Mouse (Mus musculus) midbrain, embryonic 15.5 days (tissue): Measurements from ENCODE around the gene Aknad1. TPM values are rescaled to one million over a fixed set of nuclear protein-coding genes. Genes with fewer than 3 reads are reported as not detected.

Experiments
- ATAC-seq: fragments of 200-750 bp; cut with Nextera tagmentation; replicated peaks from 2 replicates; pipeline ENCODE4 v1.8.0; 2017; ENCODE audit warnings: moderate TSS enrichment
- H3K27ac ChIP-seq: fragments of 300-500 bp; sonication (generic); 2 replicates; pipeline ENCODE4 v1.5.1; 2015; ENCODE audit warnings: mild to moderate bottlenecking, inconsistent platforms
- H3K27me3 ChIP-seq: fragments of 300-500 bp; sonication (generic); replicated peaks from 2 replicates; pipeline ENCODE4 v1.6.1; 2015; ENCODE audit warnings: inconsistent platforms
- H3K36me3 ChIP-seq: fragments of 300-500 bp; sonication (generic); replicated peaks from 2 replicates; pipeline ENCODE4 v1.6.1; 2015; ENCODE audit warnings: inconsistent platforms
- H3K4me1 ChIP-seq: fragments of 300-500 bp; sonication (generic); 2 replicates; pipeline ENCODE4 v1.6.1; 2015; ENCODE audit warnings: inconsistent platforms
- H3K4me2 ChIP-seq: fragments of 300-500 bp; sonication (generic); 2 replicates; pipeline ENCODE4 v1.6.1; 2015; ENCODE audit warnings: inconsistent platforms, mild to moderate bottlenecking, moderate library complexity
- H3K4me3 ChIP-seq: fragments of 300-500 bp; sonication (generic); 2 replicates; pipeline ENCODE4 v1.5.1; 2015; ENCODE audit warnings: mild to moderate bottlenecking, inconsistent platforms
- H3K9ac ChIP-seq: fragments of 300-500 bp; sonication (generic); 2 replicates; pipeline ENCODE4 v1.6.1; 2015; ENCODE audit warnings: mild to moderate bottlenecking, inconsistent platforms
- H3K9me3 ChIP-seq: fragments of 300-500 bp; sonication (generic); 2 replicates; pipeline ENCODE4 v1.6.1; 2016; ENCODE audit warnings: inconsistent platforms
- WGBS: fragments of 180-500 bp; shearing (Covaris S2); methylation state at CpG from one replicate; pipeline ENCODE4 v1.1.7; 2015; ENCODE audit warnings: mixed read lengths; 5-methylcytosine and 5-hydroxymethylcytosine counted together
- polyA plus RNA-seq: library from polyadenylated mRNA; unstranded; fragments of >200 nt; fragmentation: Nextera tagmentation; extraction: Ambion mirVana; gene quantifications from 2 replicates; pipeline ENCODE4 v1.2.1, GENCODE M21; 2015

The Aknad1 gene
- polyA plus RNA-seq, 1 experiment from 2014 or later, result not detected

GRCm38 (mm10) chr3:108794780-108795179 is 55.3 kb downstream of the Aknad1 start:
- H3K4me3 ChIP-seq, result no peak overlapping the region
- no peaks in the 10 kb centered on the region for H3K36me3 ChIP-seq
- no peak for ATAC-seq
- 88% methylated on average over 9 of the region's 9 CpGs for WGBS
- no peak overlapping the region for H3K9ac ChIP-seq
- no peak overlapping the region for H3K4me2 ChIP-seq
- H3K9me3 ChIP-seq, result no peaks in the 10 kb centered on the region
- H3K27me3 ChIP-seq, result no peaks in the 10 kb centered on the region
- H3K27ac ChIP-seq, result no peak overlapping the region
- H3K4me1 ChIP-seq, result no peaks in the 10 kb centered on the region

- no peaks in the 10 kb centered on the region for H3K36me3 ChIP-seq
- no peaks in the 10 kb centered on the region for H3K9me3 ChIP-seq
- H3K4me3 ChIP-seq, result no peak overlapping the region
- no peak overlapping the region for H3K27ac ChIP-seq
- ATAC-seq, result no peak
- H3K9ac ChIP-seq, result no peak overlapping the region
- H3K4me1 ChIP-seq, result no peaks in the 10 kb centered on the region
- H3K4me2 ChIP-seq, result no peak overlapping the region
- whole genome bisulfite sequencing, result 90% methylated on average over 7 of the region's 7 CpGs
- H3K27me3 ChIP-seq, result no peaks in the 10 kb centered on the region
Measured at GRCm38 (mm10) chr3:108795554-108796299, 56.3 kb downstream of the Aknad1 start.

- Histone ChIP-seq H3K27me3 (no peaks in the 10 kb centered on the region), H3K4me2 (no peak overlapping the region), H3K4me3 (no peak overlapping the region), H3K4me1 (no peaks in the 10 kb centered on the region), H3K27ac (no peak overlapping the region), H3K9ac (no peak overlapping the region), H3K9me3 (no peaks in the 10 kb centered on the region), H3K36me3 (no peaks in the 10 kb centered on the region; the same call in 1 of the 2 replicates)
- ATAC-seq, result no peak
- WGBS, result 92% methylated on average over 4 of the region's 4 CpGs
Measured at GRCm38 (mm10) chr3:108796386-108796785, 56.9 kb downstream of the Aknad1 start.

GRCm38 (mm10) chr3:108797723-108798122 is 58.3 kb downstream of the Aknad1 start:
- Histone ChIP-seq H3K9ac (no peak overlapping the region), H3K4me3 (no peak overlapping the region), H3K9me3 (no peaks in the 10 kb centered on the region), H3K4me2 (no peak overlapping the region), H3K36me3 (peaks cover 5% of the 10 kb centered on the region; the same call in 1 of the 2 replicates), H3K27me3 (no peaks in the 10 kb centered on the region), H3K27ac (no peak overlapping the region), H3K4me1 (no peaks in the 10 kb centered on the region)
- ATAC-seq, result no peak
- WGBS, result 93% methylated on average over 6 of the region's 6 CpGs

- H3K27me3 ChIP-seq, result no peaks in the 10 kb centered on the region
- H3K4me2 ChIP-seq, result no peak overlapping the region
- H3K9me3 ChIP-seq, result no peaks in the 10 kb centered on the region
- no peak overlapping the region for H3K9ac ChIP-seq
- peaks cover 5% of the 10 kb centered on the region; the same call in 1 of the 2 replicates for H3K36me3 ChIP-seq
- H3K27ac ChIP-seq, result no peak overlapping the region
- no peak overlapping the region for H3K4me3 ChIP-seq
- no peaks in the 10 kb centered on the region for H3K4me1 ChIP-seq
- no peak for ATAC-seq
- WGBS, result 94% methylated on average over 2 of the region's 2 CpGs
Measured at GRCm38 (mm10) chr3:108798375-108798774, 58.9 kb downstream of the Aknad1 start.

GRCm38 (mm10) chr3:108805622-108806021 is 66.2 kb downstream of the Aknad1 start:
- WGBS, result 85% methylated on average over 5 of the region's 5 CpGs
- H3K4me2 ChIP-seq, result no peak overlapping the region
- ATAC-seq, result no peak

GRCm38 (mm10) chr3:108810747-108811263 is 71.3 kb downstream of the Aknad1 start:
- no peaks in the 10 kb centered on the region; the same call in 1 of the 2 replicates for H3K36me3 ChIP-seq
- ATAC-seq, result no peak
- WGBS, result 89% methylated on average over 4 of the region's 4 CpGs

More at GRCm38 (mm10) chr3:108805622-108806021, 66.2 kb downstream of the Aknad1 start:
- Histone ChIP-seq H3K4me1 (no peaks in the 10 kb centered on the region), H3K9ac (no peak overlapping the region), H3K36me3 (peaks cover 5% of the 10 kb centered on the region; the same call in 1 of the 2 replicates), H3K27ac (no peak overlapping the region), H3K9me3 (no peaks in the 10 kb centered on the region), H3K27me3 (no peaks in the 10 kb centered on the region), H3K4me3 (no peak overlapping the region)

GRCm38 (mm10) chr3:108815631-108816030 is 76.2 kb downstream of the Aknad1 start:
- Histone ChIP-seq H3K4me1 (no peaks in the 10 kb centered on the region), H3K9me3 (no peaks in the 10 kb centered on the region), H3K9ac (no peak overlapping the region), H3K36me3 (no peaks in the 10 kb centered on the region; the same call in 1 of the 2 replicates), H3K27me3 (no peaks in the 10 kb centered on the region), H3K4me2 (no peak overlapping the region), H3K27ac (no peak overlapping the region), H3K4me3 (no peak overlapping the region)
- no peak for ATAC-seq
- WGBS, result 76% methylated on average over 4 of the region's 4 CpGs

More at GRCm38 (mm10) chr3:108810747-108811263, 71.3 kb downstream of the Aknad1 start:
- no peak overlapping the region for H3K4me2 ChIP-seq
- H3K4me3 ChIP-seq, result no peak overlapping the region
- no peak overlapping the region for H3K27ac ChIP-seq
- H3K4me1 ChIP-seq, result no peaks in the 10 kb centered on the region
- no peaks in the 10 kb centered on the region for H3K27me3 ChIP-seq
- H3K9me3 ChIP-seq, result no peaks in the 10 kb centered on the region
- no peak overlapping the region for H3K9ac ChIP-seq

- H3K27me3 ChIP-seq, result no peaks in the 10 kb centered on the region
- H3K27ac ChIP-seq, result no peak overlapping the region
- H3K4me2 ChIP-seq, result no peak overlapping the region
- no peaks in the 10 kb centered on the region for H3K9me3 ChIP-seq
- ATAC-seq, result no peak
- H3K4me3 ChIP-seq, result no peak overlapping the region
- WGBS, result 89% methylated on average over 11 of the region's 11 CpGs
- 0 out of 2 replicates have a peak, but pooled peaks cover 3% of the 10 kb centered on the region for H3K36me3 ChIP-seq
- no peak overlapping the region for H3K9ac ChIP-seq
- H3K4me1 ChIP-seq, result no peaks in the 10 kb centered on the region
Measured at GRCm38 (mm10) chr3:108830493-108830892, 91.0 kb downstream of the Aknad1 start.

- no peaks in the 10 kb centered on the region for H3K27me3 ChIP-seq
- H3K27ac ChIP-seq, result no peak overlapping the region
- no peaks in the 10 kb centered on the region for H3K4me1 ChIP-seq
- ATAC-seq, result no peak
- no peak overlapping the region for H3K4me2 ChIP-seq
- 94% methylated on average over 6 of the region's 6 CpGs for WGBS
- no peak overlapping the region for H3K9ac ChIP-seq
- 0 out of 2 replicates have a peak, but pooled peaks cover 3% of the 10 kb centered on the region for H3K36me3 ChIP-seq
- H3K4me3 ChIP-seq, result no peak overlapping the region
- H3K9me3 ChIP-seq, result no peaks in the 10 kb centered on the region
Measured at GRCm38 (mm10) chr3:108831750-108832149, 92.3 kb downstream of the Aknad1 start.
